Mouse (Mus musculus) gastrocnemius, postnatal 36 days (tissue): Measurements from ENCODE around the gene Stk11ip. TPM values are rescaled to one million over a fixed set of nuclear protein-coding genes. Genes with fewer than 3 reads are reported as not detected.

ENCODE experiments used
- DNase-seq, 2 experiments: peaks; one replicate each; pipeline ENCODE4 v3.0.0; 2022
- intact Hi-C: fragments of 180-260 bp; cut with DNase I; formaldehyde crosslinking; loops from one replicate; pipeline ENCODE4 v1.15.1; 2025
- long read RNA-seq, 2 experiments: library from polyadenylated mRNA; stranded (forward); transcript quantifications; one replicate each; pipeline ENCODE4 v2.0.0; 2021
- total RNA-seq, 2 experiments: library from RNA; stranded (reverse); gene quantifications; 2 replicates each; pipeline ENCODE4 v1.2.3; 2021

The Stk11ip gene
- total RNA-seq = 1 to 10 TPM; 5.8 to 7.7 TPM
- long read RNA-seq, experiment 1, partial matches to known transcripts = 5 of 5 reads
- long read RNA-seq, experiment 1, other reads (novel, unspliced or antisense) = 0 of 5 reads
- long read RNA-seq, experiment 2, full-length matches to known transcripts = 1 of 4 reads
- long read RNA-seq, experiment 2, partial matches to known transcripts = 2 of 4 reads
- long read RNA-seq, experiment 2, other reads (novel, unspliced or antisense) = 1 of 4 reads

- DNase-seq = peak; percentile 88 to 89
- intact Hi-C loops = no loop called here
These were observed at the start of gene Stk11ip for GRCm38 (mm10) chr1:75521321-75522031. Stk11ip (plus strand) TSS chr1:75521529.

GRCm38 (mm10) chr1:75476441-75476840, 44.9 kb upstream of the Stk11ip start:
- intact Hi-C loops = no loop called here
- no peak for DNase-seq

- intact Hi-C loops = loop anchor here (1.0 kb wide), 1 partner anchor 82 kb away; no protein-coding TSS in a partner anchor
- DNase-seq = peak; percentile 63 to 73
These were observed 43.9 kb upstream of the Stk11ip start for GRCm38 (mm10) chr1:75477264-75477965.

- intact Hi-C loops = loop anchor here (1.0 to 2.0 kb wide), 2 partner anchors 81 to 119 kb away; no protein-coding TSS in a partner anchor
- no peak for DNase-seq
These were observed 43.4 kb upstream of the Stk11ip start for GRCm38 (mm10) chr1:75477966-75478290.

GRCm38 (mm10) chr1:75478497-75478896, 42.8 kb upstream of the Stk11ip start:
- no peak for DNase-seq
- intact Hi-C loops = loop anchor here (2.0 kb wide), 1 partner anchor 118 kb away; no protein-coding TSS in a partner anchor

GRCm38 (mm10) chr1:75478916-75479634, 42.3 kb upstream of the Stk11ip start, which contains the start of the genes Chpf and Tmem198:
Chpf (minus strand) TSS chr1:75479307.
Tmem198 (plus strand) TSS chr1:75479532.
- intact Hi-C loops = loop anchor here (2.0 kb wide), 1 partner anchor 118 kb away; no protein-coding TSS in a partner anchor
- peak; percentile 90 to 93 for DNase-seq

GRCm38 (mm10) chr1:75479635-75479989, 41.7 kb upstream of the Stk11ip start:
- intact Hi-C loops = loop anchor here (2.0 kb wide), 1 partner anchor 117 kb away; no protein-coding TSS in a partner anchor
- no peak for DNase-seq

GRCm38 (mm10) chr1:75480036-75480435, 41.3 kb upstream of the Stk11ip start:
- DNase-seq = no peak
- intact Hi-C loops = no loop called here

- intact Hi-C loops = no loop called here
- DNase-seq = no peak
These were observed 40.6 kb upstream of the Stk11ip start for GRCm38 (mm10) chr1:75480735-75481134.

GRCm38 (mm10) chr1:75486561-75486960, 34.8 kb upstream of the Stk11ip start:
- intact Hi-C loops = loop anchor here (5.0 kb wide), 1 partner anchor 61 kb away; the partner anchor contains the start of gene Slc4a3
- no peak for DNase-seq

GRCm38 (mm10) chr1:75487040-75487404, 34.3 kb upstream of the Stk11ip start:
- intact Hi-C loops = loop anchor here (5.0 kb wide), 1 partner anchor 60 kb away; the partner anchor contains the start of gene Slc4a3

GRCm38 (mm10) chr1:75487405-75488161, 33.7 kb upstream of the Stk11ip start:
- intact Hi-C loops = loop anchor here (5.0 kb wide), 1 partner anchor 60 kb away; the partner anchor contains the start of gene Slc4a3
- no peak for DNase-seq

More at GRCm38 (mm10) chr1:75487040-75487404, 34.3 kb upstream of the Stk11ip start:
- DNase-seq = no peak

GRCm38 (mm10) chr1:75490785-75491551, 30.4 kb upstream of the Stk11ip start:
- intact Hi-C loops = no loop called here
- no peak for DNase-seq

- intact Hi-C loops = no loop called here
- no peak for DNase-seq
These were observed 28.7 kb upstream of the Stk11ip start for GRCm38 (mm10) chr1:75492579-75493170.

- DNase-seq = no peak
- intact Hi-C loops = no loop called here
These were observed 26.3 kb upstream of the Stk11ip start for GRCm38 (mm10) chr1:75494878-75495548.

- intact Hi-C loops = no loop called here
- no peak for DNase-seq
These were observed 22.4 kb upstream of the Stk11ip start for GRCm38 (mm10) chr1:75498897-75499296.

- no peak for DNase-seq
- intact Hi-C loops = no loop called here
These were observed 21.9 kb upstream of the Stk11ip start for GRCm38 (mm10) chr1:75499441-75499840.

- intact Hi-C loops = no loop called here
- no peak for DNase-seq
These were observed 19.4 kb upstream of the Stk11ip start for GRCm38 (mm10) chr1:75501905-75502304.
